Mouse (Mus musculus) ES-E14 (cell line): ENCODE data around the gene Tbc1d32. TPM values are rescaled to one million over a fixed set of nuclear protein-coding genes. Genes with fewer than 3 reads are reported as not detected.
A peak's percentile ranks its signal among the peaks of the same experiment; 100 is the strongest.

ENCODE experiments used
- DNase-seq: peaks from one replicate; pipeline ENCODE4 v3.0.0-alpha.2; 2013; ENCODE audit warnings: low read depth, low spot score
- H3K27ac ChIP-seq: 2 replicates; pipeline ENCODE4 v1.5.1; 2012; ENCODE audit warnings: low read depth, mild to moderate bottlenecking, low read length, moderate library complexity, mixed read lengths; ENCODE audit not compliant: poor library complexity, insufficient read depth, severe bottlenecking
- H3K36me3 ChIP-seq: 2 replicates; pipeline ENCODE4 v1.6.1; 2012; ENCODE audit warnings: mild to moderate bottlenecking, low read length, moderate library complexity, mixed read lengths; ENCODE audit not compliant: control insufficient read depth, poor library complexity, insufficient read depth, severe bottlenecking
- H3K4me1 ChIP-seq, 2 experiments: fragments of 150-350 bp in 1 of 2; sonication (generic) in 1 of 2; 2 replicates each; pipeline ENCODE4 v1.6.1; 2012; ENCODE audit warnings: low read length in 2 of 2, mild to moderate bottlenecking in 1 of 2, mixed read lengths in 1 of 2; ENCODE audit not compliant: control insufficient read depth in 2 of 2, insufficient read depth in 2 of 2, poor library complexity in 1 of 2
- H3K4me3 ChIP-seq, 2 experiments: fragments of 150-350 bp in 1 of 2; sonication (generic) in 1 of 2; 2 replicates each; pipeline ENCODE4 v1.5.1; 2012; ENCODE audit warnings: low read length in 2 of 2, low read depth in 1 of 2, mild to moderate bottlenecking in 1 of 2, mixed read lengths in 1 of 2; ENCODE audit not compliant: insufficient read depth in 1 of 2, poor library complexity in 1 of 2, severe bottlenecking in 1 of 2
- H3K9ac ChIP-seq: 2 replicates; pipeline ENCODE4 v1.6.1; 2012; ENCODE audit warnings: low read depth, mild to moderate bottlenecking, low read length, mixed read lengths; ENCODE audit not compliant: poor library complexity, insufficient read depth, severe bottlenecking
- H3K9me3 ChIP-seq: fragments of 150-350 bp; sonication (generic); 2 replicates; pipeline ENCODE4 v1.6.1; 2012; ENCODE audit warnings: low read depth, mild to moderate bottlenecking, low read length; ENCODE audit not compliant: control insufficient read depth, insufficient read depth
- CHD2 ChIP-seq: IDR thresholded peaks from 2 replicates; pipeline ENCODE4 v1.6.1; 2014; ENCODE audit warnings: mild to moderate bottlenecking, low read depth, low read length, inconsistent platforms
- HCFC1 ChIP-seq: IDR thresholded peaks from 2 replicates; pipeline ENCODE4 v1.6.1; 2012; ENCODE audit warnings: low read length, inconsistent platforms, borderline replicate concordance; ENCODE audit not compliant: insufficient read depth
- MAFK ChIP-seq: IDR thresholded peaks from 2 replicates; pipeline ENCODE4 v1.6.1; 2014; ENCODE audit warnings: mild to moderate bottlenecking, low read depth, low read length, inconsistent platforms; ENCODE audit not compliant: insufficient read depth
- ZC3H11A ChIP-seq: IDR thresholded peaks from 2 replicates; pipeline ENCODE4 v1.6.1; 2012; ENCODE audit warnings: low read depth, mild to moderate bottlenecking, inconsistent platforms, low read length, borderline replicate concordance
- ZNF384 ChIP-seq: IDR thresholded peaks from 2 replicates; pipeline ENCODE4 v1.6.1; 2012; ENCODE audit warnings: low read depth, low read length, inconsistent platforms
- in situ Hi-C, 2 experiments: fragments of 600-800 bp; cut with MboI; formaldehyde crosslinking; loops; one replicate each; pipeline ENCODE4 v1.15.1; 2025; ENCODE audit warnings: low sequenced_read_pairs in 2 of 2, inconsistent platforms in 1 of 2; ENCODE audit not compliant: unreplicated experiment in 2 of 2
- total RNA-seq: library from RNA; depleted of rRNA; stranded (reverse); fragments of 300-350 nt; gene quantifications from 2 replicates; pipeline ENCODE4 v1.2.3, GENCODE M21; 2012

Gene Tbc1d32
- total RNA-seq, 1 experiment, result 6.7 TPM

DNA sequence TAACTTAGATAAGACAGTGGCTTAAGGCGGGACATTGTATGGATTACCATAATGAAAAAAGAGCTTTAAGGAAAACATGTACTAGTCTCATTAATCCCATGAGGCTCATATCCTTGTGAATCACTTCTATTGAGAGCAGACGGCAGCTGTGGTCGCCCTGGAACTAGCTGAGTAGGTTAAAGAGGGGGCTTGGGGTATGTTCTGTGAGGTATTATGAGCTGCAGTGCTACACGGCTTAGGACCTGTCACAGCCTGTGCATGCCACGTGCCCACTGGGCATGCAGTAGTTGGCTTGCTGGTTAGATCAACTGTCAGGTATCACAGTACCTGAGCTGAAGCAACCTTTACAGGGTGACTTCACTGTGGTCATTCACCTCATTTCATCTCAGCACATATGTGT is 133.9 kb downstream of the Tbc1d32 start:
- no peaks in the 10 kb centered on the region for H3K36me3 ChIP-seq
- no peak overlapping the region for H3K4me3 ChIP-seq
- no peaks in the 10 kb centered on the region for H3K4me1 ChIP-seq
- H3K9ac ChIP-seq, result no peak overlapping the region
- no peak overlapping the region for H3K27ac ChIP-seq
- no peak for DNase-seq
- in situ Hi-C loops, result no loop called here
- TF ChIP-seq ZC3H11A (no peak), CHD2 (no peak), HCFC1 (no peak), ZNF384 (no peak), MAFK (no peak)
- H3K9me3 ChIP-seq, result no peaks in the 10 kb centered on the region

DNA sequence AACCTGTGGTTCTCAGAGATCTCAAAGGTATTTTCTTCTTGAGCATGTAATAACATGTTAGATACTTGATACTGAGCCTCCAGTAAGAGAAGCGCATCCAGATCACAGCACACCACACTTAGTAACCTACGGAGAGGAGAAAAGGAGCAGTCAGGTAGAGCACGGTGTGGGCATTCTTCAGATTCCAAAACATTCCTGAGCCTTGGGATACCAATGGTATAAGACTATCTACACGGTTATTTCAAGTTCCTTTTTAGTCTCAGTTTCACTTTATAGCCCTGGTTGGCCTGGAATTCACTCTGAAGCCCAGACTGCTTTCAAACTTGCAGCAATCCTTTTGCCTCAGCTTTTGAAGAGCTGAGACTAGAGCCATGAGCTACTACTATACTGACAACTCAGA is 138.8 kb downstream of the Tbc1d32 start:
- no peak for DNase-seq
- no peaks in the 10 kb centered on the region for H3K9me3 ChIP-seq

DNA sequence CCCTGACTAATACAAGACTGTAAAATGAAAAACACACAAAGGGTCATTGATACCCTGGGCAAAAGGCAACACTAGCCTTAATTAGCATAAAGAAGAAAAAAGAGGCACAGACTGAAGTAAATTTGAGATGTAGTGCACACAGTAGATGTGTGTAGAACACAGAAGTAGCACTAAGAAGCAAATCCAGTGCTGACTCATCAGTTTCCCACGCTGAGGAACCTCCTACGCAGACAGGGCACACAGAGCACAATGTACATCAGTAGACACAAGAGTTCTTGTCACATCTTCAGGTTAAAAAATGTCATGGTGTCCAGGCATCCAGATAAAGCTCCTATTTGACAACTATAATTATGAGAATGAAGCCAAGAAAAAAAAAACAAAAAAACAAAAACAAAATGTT is 165.7 kb downstream of the Tbc1d32 start:
- DNase-seq, result no peak
- Histone ChIP-seq H3K9ac (no peak overlapping the region), H3K9me3 (no peaks in the 10 kb centered on the region), H3K36me3 (no peaks in the 10 kb centered on the region), H3K4me1 (no peaks in the 10 kb centered on the region), H3K27ac (no peak overlapping the region), H3K4me3 (no peak overlapping the region)
- TF ChIP-seq MAFK, result peak; percentile 62; the same call in 1 of the 2 replicates
- no peak for TF ChIP-seq ZC3H11A
- no peak for TF ChIP-seq HCFC1
- TF ChIP-seq CHD2, result no peak
- TF ChIP-seq ZNF384, result no peak
- in situ Hi-C loops, result no loop called here

More for the DNA sequence above, 138.8 kb downstream of the Tbc1d32 start:
- Histone ChIP-seq H3K27ac (no peak overlapping the region), H3K4me1 (no peaks in the 10 kb centered on the region), H3K9ac (no peak overlapping the region), H3K4me3 (no peak overlapping the region), H3K36me3 (no peaks in the 10 kb centered on the region)
- no peak for TF ChIP-seq HCFC1
- no peak for TF ChIP-seq CHD2
- TF ChIP-seq ZC3H11A, result no peak
- TF ChIP-seq ZNF384, result no peak
- TF ChIP-seq MAFK, result no peak
- in situ Hi-C loops, result no loop called here

DNA sequence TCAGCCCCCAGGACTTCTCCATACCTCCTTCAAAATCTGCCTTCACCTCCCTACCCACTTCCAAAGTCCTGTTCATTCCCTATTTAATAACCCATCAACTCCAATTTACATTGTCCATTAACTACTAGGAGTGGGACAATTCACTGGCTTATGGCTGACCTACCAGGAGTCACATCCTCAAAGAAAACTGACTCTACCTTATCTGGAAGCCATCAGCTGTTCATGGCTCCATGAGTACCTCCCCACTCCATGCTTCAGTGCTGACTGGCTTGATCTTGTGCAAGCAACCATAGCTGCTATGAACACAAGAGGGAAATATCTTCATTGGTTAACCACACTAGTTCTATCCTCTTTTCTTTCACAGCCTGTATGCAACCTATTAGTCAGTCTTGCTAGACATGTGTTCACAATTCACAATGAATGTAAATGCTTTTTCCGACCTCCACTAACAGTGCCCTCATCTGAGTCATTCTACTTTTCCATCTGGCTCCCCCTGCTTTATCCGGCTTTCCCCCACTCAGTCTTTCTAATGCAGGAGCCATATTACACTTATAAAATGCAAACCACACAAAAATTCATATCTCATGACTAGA is 167.2 kb downstream of the Tbc1d32 start:
- in situ Hi-C loops, result no loop called here
- TF ChIP-seq ZC3H11A, result no peak
- no peak for TF ChIP-seq HCFC1
- no peak for TF ChIP-seq MAFK
- TF ChIP-seq CHD2, result no peak
- no peak for TF ChIP-seq ZNF384
- Histone ChIP-seq H3K9ac (no peak overlapping the region), H3K36me3 (no peaks in the 10 kb centered on the region), H3K4me1 (no peaks in the 10 kb centered on the region), H3K9me3 (no peaks in the 10 kb centered on the region), H3K4me3 (no peak overlapping the region), H3K27ac (no peak overlapping the region)
- DNase-seq, result no peak

DNA sequence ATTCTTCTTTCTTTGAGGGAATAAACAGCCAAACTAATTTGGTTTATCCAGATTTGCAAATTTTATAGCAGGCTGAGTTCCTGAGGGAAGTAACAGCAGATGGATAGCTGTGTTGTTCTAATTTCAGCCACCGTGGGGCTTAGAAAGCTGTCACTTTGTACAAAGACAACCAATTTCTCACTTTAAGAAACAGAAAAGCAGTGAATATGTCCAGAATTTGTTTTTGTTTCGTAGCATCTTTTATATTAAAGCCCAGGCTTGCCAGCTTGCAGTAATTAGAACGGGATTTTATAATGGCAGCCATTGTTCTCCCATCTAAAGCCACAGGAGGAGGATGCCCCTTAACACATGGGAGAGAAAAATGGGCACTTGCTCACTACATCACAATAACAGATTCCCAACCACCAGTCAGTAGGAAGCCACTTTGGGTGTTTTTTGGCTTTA is 169.5 kb downstream of the Tbc1d32 start:
- Histone ChIP-seq H3K4me3 (no peak overlapping the region), H3K27ac (no peak overlapping the region), H3K4me1 (no peaks in the 10 kb centered on the region), H3K9ac (no peak overlapping the region), H3K36me3 (no peaks in the 10 kb centered on the region), H3K9me3 (no peaks in the 10 kb centered on the region)
- in situ Hi-C loops, result no loop called here
- TF ChIP-seq ZC3H11A (no peak), CHD2 (no peak), MAFK (no peak), HCFC1 (no peak), ZNF384 (no peak)
- no peak for DNase-seq
